Mouse (Mus musculus): ENCODE results near the gene D130043K22Rik.

GRCm38 (mm10) chr13:24799925-24800673 lies 44.8 kb upstream of the D130043K22Rik start:
- no peak for TF ChIP-seq POLR2A (IDR thresholded peaks at IDR 0.05; ENCODE audit: insufficient read depth, low read length)
- TF ChIP-seq CTCF (IDR thresholded peaks at IDR 0.05; ENCODE audit: low read depth, low read length): no peak

All from ES-Bruce4 (cell line).